Mouse (Mus musculus) bone marrow macrophage, adult 2 months (primary cell): Measurements from ENCODE around the gene Hbp1.

ENCODE experiments used
- CTCF ChIP-seq: IDR thresholded peaks from 2 replicates; pipeline ENCODE4 v1.5.1; 2012; ENCODE audit warnings: low read depth, mild to moderate bottlenecking, low read length, moderate library complexity
- POLR2A ChIP-seq: IDR thresholded peaks from 2 replicates; pipeline ENCODE4 v1.6.1; 2012; ENCODE audit warnings: mild to moderate bottlenecking, low read depth, low read length, borderline replicate concordance

DNA sequence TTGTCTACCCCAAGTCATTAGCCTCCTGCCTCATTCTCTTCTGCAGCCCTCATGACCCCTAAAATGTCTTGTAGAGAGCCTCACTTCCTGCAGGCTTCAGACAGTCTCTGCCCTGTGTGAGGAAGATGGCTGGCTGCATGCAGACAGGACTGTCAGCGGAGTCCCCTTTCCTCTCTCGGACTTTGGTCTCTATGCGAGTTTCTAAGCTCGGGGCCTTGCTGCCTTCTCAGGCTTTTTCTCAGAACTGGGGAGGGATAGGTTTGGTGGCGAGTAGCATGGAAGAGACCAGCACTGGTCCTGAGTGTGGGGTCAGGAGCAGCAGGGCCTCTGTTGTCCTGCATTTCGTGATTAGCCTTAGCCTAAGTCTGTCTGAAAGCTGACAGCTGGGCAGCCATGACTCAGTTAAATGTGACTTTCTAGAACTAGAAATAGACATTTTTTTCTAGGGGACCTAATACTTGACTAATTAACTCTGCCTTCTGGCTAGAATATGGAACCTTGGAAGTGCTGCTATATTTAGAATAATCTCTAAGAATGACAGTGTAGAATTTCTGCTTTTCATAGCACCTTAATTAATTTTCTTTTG, 37.3 kb downstream of the Hbp1 start:
- TF ChIP-seq CTCF, result no peak
- TF ChIP-seq POLR2A, result no peak
